Mouse (Mus musculus): ENCODE data around the gene Apoc2.

- no peak for TF ChIP-seq POLR2A (IDR thresholded peaks at IDR 0.05; ENCODE audit: insufficient read depth, low read length)
- no peak for TF ChIP-seq CTCF (IDR thresholded peaks at IDR 0.05; ENCODE audit: low read depth, low read length)
- no peak for TF ChIP-seq EP300 (IDR thresholded peaks at IDR 0.05; ENCODE audit: insufficient read depth, low read depth, low read length)
These were observed 1.9 kb downstream of the Apoc2 start for GRCm38 (mm10) chr7:19675824-19676223.

All from ES-Bruce4 (cell line).